Mouse (Mus musculus) neural tube, embryonic 15.5 days (tissue): ENCODE measurements around the gene Hdc. TPM values are rescaled to one million over a fixed set of nuclear protein-coding genes. Genes with fewer than 3 reads are reported as not detected.

Source experiments
- ATAC-seq: fragments of 200-750 bp; cut with Nextera tagmentation; 2 replicates; pipeline ENCODE4 v1.8.0; 2017; ENCODE audit warnings: mild to moderate bottlenecking, moderate TSS enrichment, moderate library complexity; ENCODE audit not compliant: low FRiP score
- H3K27ac ChIP-seq: fragments of 300-500 bp; sonication (generic); replicated peaks from 2 replicates; pipeline ENCODE4 v1.5.1; 2015; ENCODE audit warnings: mild to moderate bottlenecking, inconsistent platforms
- H3K27me3 ChIP-seq: fragments of 300-500 bp; sonication (generic); replicated peaks from 2 replicates; pipeline ENCODE4 v1.6.1; 2015; ENCODE audit warnings: inconsistent platforms
- H3K36me3 ChIP-seq: fragments of 300-500 bp; sonication (generic); 2 replicates; pipeline ENCODE4 v1.6.1; 2015; ENCODE audit warnings: inconsistent platforms
- H3K4me1 ChIP-seq: fragments of 300-500 bp; sonication (generic); 2 replicates; pipeline ENCODE4 v1.6.1; 2015; ENCODE audit warnings: inconsistent platforms
- H3K4me2 ChIP-seq: fragments of 300-500 bp; sonication (generic); 2 replicates; pipeline ENCODE4 v1.6.1; 2015; ENCODE audit warnings: inconsistent platforms, mild to moderate bottlenecking, moderate library complexity
- H3K4me3 ChIP-seq: fragments of 300-500 bp; sonication (generic); replicated peaks from 2 replicates; pipeline ENCODE4 v1.5.1; 2015; ENCODE audit warnings: mild to moderate bottlenecking, inconsistent platforms
- H3K9ac ChIP-seq: fragments of 300-500 bp; sonication (generic); replicated peaks from 2 replicates; pipeline ENCODE4 v1.6.1; 2015; ENCODE audit warnings: mild to moderate bottlenecking, inconsistent platforms
- H3K9me3 ChIP-seq: fragments of 300-500 bp; sonication (generic); replicated peaks from 2 replicates; pipeline ENCODE4 v1.6.1; 2016; ENCODE audit warnings: inconsistent platforms
- WGBS: fragments of 180-500 bp; shearing (Covaris S2); methylation state at CpG from one replicate; pipeline ENCODE4 v1.1.7; 2015; ENCODE audit warnings: mixed read lengths; 5-methylcytosine and 5-hydroxymethylcytosine counted together
- polyA plus RNA-seq: library from polyadenylated mRNA; unstranded; fragments of >200 nt; fragmentation: Nextera tagmentation; extraction: Ambion mirVana; gene quantifications from 2 replicates; pipeline ENCODE4 v1.2.1, GENCODE M21; 2015

Gene Hdc
- polyA plus RNA-seq, 1 experiment from 2014 or later, result 1.3 TPM

DNA sequence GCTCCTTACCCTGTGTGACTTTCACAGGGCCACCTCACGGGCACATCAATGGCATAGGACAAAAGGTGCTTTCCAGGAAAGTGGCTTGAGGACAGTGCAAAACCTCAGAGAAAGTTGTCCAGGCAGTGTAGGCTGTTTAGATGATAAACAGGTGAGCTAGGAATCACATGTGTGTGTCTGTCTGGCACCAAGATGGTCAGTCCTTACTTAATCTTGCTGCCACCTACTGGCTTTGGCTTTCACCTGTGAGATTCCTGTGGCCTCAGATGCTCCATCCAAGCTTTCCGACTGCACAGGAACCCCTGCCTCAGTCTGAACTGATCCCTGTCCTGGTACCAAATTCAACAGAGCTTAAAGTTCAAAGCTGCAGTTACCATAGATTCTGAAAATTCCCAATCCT, 20.7 kb downstream of the Hdc start:
- H3K27me3 ChIP-seq, result no peaks in the 10 kb centered on the region
- H3K9ac ChIP-seq, result no peak overlapping the region
- H3K27ac ChIP-seq, result no peak overlapping the region
- no peak overlapping the region for H3K4me3 ChIP-seq
- H3K36me3 ChIP-seq, result no peaks in the 10 kb centered on the region
- no peaks in the 10 kb centered on the region for H3K9me3 ChIP-seq
- no peak for ATAC-seq
- no peaks in the 10 kb centered on the region for H3K4me1 ChIP-seq
- H3K4me2 ChIP-seq, result no peak overlapping the region
- 71% methylated on average over 2 of the region's 2 CpGs for WGBS

DNA sequence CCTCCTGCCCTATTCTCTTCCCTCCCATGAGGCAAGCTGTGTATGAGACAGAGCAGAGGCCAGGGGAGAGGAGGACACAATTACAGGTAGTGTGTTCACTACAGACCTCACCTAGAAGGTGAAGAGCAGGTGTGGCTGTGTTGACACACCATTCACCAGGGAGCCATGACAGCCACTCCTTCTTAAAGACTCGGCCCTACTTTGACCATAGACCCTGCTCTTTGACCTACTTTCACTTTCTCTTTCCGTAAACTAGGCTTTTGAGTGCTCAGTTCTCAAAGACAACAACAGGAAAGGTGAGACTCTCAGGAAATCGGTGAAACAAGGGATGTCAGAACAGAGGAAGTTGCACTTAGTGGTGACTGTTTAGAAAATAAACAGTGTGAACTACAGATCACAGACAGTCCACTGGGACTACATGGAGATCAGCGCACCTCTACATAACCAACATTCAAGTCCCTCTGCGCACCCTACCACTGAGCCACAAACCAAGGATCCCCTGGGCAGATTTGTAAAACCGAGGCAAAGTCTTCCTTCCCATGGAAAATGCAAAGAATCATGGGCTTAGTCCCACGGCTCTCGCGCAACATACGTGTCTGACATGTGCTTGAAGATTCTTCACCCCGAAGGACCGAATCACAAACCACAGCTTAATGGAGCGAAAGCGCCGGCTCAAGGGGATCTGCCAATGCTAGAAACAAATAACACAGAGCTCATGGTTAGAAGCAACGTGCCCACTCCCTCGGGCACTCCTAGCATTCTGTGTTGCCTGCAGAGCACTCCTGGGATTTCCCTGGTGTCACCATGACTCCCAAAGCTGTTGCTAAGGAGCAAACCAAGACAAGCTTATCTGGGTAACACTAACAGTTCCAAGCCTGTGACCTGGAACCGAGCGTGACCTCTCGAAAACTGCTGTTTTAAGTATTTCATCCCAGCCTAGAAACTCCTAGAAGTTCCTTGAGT, 21.5 kb downstream of the Hdc start:
- Histone ChIP-seq H3K36me3 (no peaks in the 10 kb centered on the region), H3K27me3 (no peaks in the 10 kb centered on the region), H3K4me2 (no peak overlapping the region), H3K9me3 (no peaks in the 10 kb centered on the region), H3K9ac (no peak overlapping the region), H3K4me1 (no peaks in the 10 kb centered on the region), H3K27ac (no peak overlapping the region), H3K4me3 (no peak overlapping the region)
- ATAC-seq, result no peak
- 87% methylated on average over 20 of the region's 20 CpGs for WGBS

DNA sequence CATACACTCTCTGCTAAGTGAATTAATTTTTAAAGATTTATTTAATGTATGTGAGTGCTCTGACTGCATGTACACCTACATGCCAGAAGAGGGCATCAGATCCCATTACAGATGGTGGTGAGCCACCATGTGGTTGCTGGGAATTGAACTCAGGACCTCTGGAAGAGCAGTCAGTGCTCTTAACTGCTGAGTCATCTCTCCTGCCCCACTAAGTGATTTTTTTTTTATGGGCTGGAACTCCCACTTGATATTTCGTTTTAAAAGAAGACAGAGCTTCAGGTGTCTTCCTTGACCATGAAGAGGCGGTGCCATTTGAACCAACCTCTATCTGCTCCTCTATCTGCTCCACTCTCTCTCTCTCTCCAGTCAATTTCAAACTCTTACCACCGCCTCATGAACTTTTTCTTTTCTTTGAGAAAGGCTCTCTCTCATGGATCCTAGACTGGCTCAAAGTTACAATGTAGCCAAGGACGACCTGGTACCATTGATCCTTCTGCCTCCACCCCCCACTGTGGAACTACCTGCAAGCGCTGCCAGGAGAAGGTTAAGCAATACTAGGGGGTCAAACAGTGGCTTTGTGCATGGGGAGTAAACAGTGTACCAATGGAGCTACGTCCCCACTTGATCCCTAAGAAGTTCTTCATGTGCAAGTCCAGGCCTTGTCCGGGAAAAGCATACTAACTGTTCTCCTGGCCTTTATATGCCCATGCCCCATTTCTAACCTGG, 22.6 kb downstream of the Hdc start:
- Histone ChIP-seq H3K9me3 (no peaks in the 10 kb centered on the region), H3K9ac (no peak overlapping the region), H3K4me2 (no peak overlapping the region), H3K4me1 (no peaks in the 10 kb centered on the region), H3K27ac (no peak overlapping the region), H3K4me3 (no peak overlapping the region), H3K27me3 (no peaks in the 10 kb centered on the region), H3K36me3 (no peaks in the 10 kb centered on the region)
- WGBS, result 96% methylated on average over 7 of the region's 7 CpGs
- ATAC-seq, result no peak

DNA sequence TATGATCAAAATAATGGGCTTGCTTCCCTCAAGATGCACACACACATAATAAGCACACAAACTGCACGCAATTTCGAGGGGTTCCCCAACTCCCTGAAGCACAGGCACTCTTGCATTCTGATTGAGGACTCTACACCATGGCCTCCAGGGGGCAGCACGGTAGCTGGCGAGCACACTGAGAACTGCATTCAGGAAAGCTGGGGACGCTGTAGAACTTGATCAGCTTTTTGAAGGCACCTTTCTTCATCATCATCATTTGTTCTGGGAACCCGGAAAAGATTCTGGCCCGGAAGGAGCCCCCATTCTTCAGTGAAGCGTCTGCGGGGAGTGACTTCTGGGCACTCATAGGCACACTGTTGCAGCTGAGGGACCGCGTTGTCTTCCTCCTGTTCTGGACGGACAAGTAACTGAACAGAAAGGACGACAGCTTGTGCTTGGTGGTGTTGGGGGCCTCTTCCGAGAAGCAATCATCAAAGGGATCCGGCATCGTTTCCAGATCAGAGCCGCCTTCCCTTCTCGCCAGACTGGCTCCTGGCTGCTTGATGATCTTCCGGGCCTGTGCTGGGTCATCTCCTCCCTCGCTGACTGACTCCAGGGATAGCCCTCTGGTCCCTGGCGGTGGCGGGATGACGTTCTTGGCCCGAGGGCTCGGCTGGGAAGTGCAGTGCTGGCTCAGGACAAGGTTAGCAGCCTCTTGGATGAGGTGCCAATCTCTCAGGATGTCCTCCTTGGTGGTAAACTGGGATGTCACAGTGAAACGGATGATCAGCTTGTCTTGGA, 25.1 kb downstream of the Hdc start:
- H3K9me3 ChIP-seq, result no peaks in the 10 kb centered on the region
- H3K4me1 ChIP-seq, result no peaks in the 10 kb centered on the region
- 0 out of 2 replicates have a peak, but pooled peaks cover 1% of the 10 kb centered on the region for H3K36me3 ChIP-seq
- peak overlapping the region; percentile 62 for H3K4me2 ChIP-seq
- WGBS, result 29% methylated on average over 26 of the region's 26 CpGs
- no peaks in the 10 kb centered on the region for H3K27me3 ChIP-seq
- peak overlapping the region; percentile 20; the same call in 1 of the 2 replicates for H3K9ac ChIP-seq
- peak overlapping the region; percentile 29 for H3K4me3 ChIP-seq
- ATAC-seq, result peak; percentile 64; the same call in 1 of the 2 replicates
- H3K27ac ChIP-seq, result no peak overlapping the region

DNA sequence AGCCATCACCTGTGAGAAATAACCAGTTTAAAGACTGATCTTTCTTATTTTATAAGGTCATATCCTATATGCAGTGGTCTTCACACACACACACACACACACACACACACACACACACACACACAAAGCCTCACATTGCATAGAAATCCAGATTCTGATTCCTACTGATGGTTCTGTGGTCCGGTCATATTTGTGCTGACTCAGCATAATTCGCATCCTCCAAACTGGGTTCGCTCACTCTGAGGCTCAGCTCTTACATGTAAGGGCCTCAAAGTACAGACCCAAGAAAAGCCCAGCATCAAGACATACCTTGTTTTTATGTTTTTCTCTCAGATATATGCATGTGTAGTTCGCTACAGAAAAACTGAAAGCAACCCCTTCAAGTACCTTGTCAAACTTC, 27.8 kb downstream of the Hdc start:
- Histone ChIP-seq H3K4me1 (no peaks in the 10 kb centered on the region), H3K4me3 (no peak overlapping the region), H3K4me2 (no peak overlapping the region), H3K27me3 (no peaks in the 10 kb centered on the region), H3K36me3 (0 out of 2 replicates have a peak, but pooled peaks cover 7% of the 10 kb centered on the region), H3K9me3 (no peaks in the 10 kb centered on the region), H3K9ac (no peak overlapping the region), H3K27ac (no peak overlapping the region)
- 95% methylated on average over 4 of the region's 4 CpGs for WGBS
- ATAC-seq, result no peak

DNA sequence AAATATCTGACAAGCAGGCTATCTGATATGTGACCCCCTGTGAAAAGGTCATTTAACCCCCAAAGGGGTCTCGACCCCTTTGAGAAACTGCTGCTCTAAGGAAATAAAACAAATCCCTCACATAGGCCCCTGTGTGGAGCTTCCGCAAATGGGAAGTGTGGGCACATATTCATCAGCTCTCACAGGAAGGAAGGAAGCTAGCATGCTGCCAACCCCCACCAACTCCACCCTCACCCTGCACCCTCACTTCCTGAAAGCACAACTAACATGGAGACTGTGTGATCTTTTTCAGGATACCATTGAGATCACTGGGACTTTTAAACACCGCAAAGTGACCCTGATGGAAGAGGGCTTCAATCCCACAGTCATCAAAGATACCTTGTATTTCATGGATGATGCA, 31.6 kb downstream of the Hdc start:
- H3K36me3 ChIP-seq, result 0 out of 2 replicates have a peak, but pooled peaks cover 7% of the 10 kb centered on the region
- no peak for ATAC-seq
- H3K4me1 ChIP-seq, result no peaks in the 10 kb centered on the region
- H3K9ac ChIP-seq, result no peak overlapping the region
- 92% methylated on average over 3 of the region's 3 CpGs for WGBS
- H3K4me2 ChIP-seq, result no peak overlapping the region
- H3K27ac ChIP-seq, result no peak overlapping the region
- H3K4me3 ChIP-seq, result no peak overlapping the region
- no peaks in the 10 kb centered on the region for H3K9me3 ChIP-seq
- no peaks in the 10 kb centered on the region for H3K27me3 ChIP-seq

DNA sequence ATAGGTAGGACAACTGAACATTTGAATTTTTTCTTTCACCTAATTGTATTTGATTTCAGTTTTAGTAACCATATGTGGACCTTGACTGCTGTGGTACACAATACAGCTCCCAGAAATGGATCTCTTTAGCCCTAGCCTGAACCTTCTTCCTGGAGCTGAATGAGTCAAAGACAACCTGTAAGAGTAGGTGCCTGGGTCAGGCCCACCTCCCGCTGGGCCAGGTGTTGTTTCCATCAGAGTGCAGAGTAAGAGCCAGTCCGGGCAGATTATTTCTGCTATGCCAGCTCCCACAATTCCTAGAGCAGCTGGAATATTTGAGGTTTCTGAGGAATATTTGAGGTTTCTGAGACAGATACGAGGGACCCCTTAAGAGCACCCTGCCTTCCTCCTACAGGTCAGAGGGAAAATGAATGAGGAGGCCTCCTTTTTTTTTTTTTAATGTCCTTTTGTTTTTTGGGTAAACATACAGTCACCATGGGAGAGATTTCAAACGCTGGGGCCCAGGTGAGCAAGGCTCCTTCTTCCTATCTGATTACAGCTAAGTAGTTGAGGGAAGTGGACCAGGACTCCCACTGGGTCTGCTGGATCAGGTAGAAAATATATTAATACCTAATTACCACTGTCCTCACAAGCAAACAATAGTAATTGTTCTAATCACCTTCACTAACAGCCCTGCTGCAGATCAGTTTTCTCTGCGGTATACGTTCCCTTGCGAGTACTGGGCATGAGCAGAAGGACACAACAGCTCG, 34.3 kb downstream of the Hdc start:
- no peak overlapping the region for H3K9ac ChIP-seq
- H3K27me3 ChIP-seq, result no peaks in the 10 kb centered on the region
- 0 out of 2 replicates have a peak, but pooled peaks cover 14% of the 10 kb centered on the region for H3K36me3 ChIP-seq
- no peaks in the 10 kb centered on the region for H3K9me3 ChIP-seq
- H3K4me3 ChIP-seq, result no peak overlapping the region
- WGBS, result 78% methylated on average over 8 of the region's 8 CpGs
- no peak overlapping the region for H3K27ac ChIP-seq
- no peaks in the 10 kb centered on the region for H3K4me1 ChIP-seq
- ATAC-seq, result no peak
- H3K4me2 ChIP-seq, result no peak overlapping the region

DNA sequence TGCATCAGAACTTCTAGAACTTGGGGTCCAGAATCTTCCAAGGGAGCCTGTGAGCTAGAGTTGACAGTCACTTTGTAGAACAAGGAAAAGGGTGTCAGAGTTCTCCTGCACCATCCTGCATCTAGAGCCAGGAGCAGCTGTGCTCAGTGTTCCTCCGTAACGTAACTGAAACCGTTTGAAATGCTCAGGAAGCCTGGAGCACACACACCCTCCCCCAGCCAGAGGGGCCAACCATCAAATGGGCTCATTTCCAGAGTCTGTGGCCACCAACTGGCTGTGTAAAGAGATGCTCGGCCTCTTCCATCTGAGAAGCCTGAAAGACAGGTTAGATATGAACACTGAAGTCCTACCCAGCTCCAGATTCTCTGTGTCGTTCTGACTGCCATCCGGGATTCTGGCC, 35.1 kb downstream of the Hdc start:
- Histone ChIP-seq H3K4me2 (no peak overlapping the region), H3K9ac (no peak overlapping the region), H3K4me3 (no peak overlapping the region), H3K9me3 (no peaks in the 10 kb centered on the region), H3K4me1 (no peaks in the 10 kb centered on the region), H3K27ac (no peak overlapping the region), H3K27me3 (no peaks in the 10 kb centered on the region), H3K36me3 (0 out of 2 replicates have a peak, but pooled peaks cover 13% of the 10 kb centered on the region)
- ATAC-seq, result no peak
- WGBS, result 81% methylated on average over 6 of the region's 6 CpGs

DNA sequence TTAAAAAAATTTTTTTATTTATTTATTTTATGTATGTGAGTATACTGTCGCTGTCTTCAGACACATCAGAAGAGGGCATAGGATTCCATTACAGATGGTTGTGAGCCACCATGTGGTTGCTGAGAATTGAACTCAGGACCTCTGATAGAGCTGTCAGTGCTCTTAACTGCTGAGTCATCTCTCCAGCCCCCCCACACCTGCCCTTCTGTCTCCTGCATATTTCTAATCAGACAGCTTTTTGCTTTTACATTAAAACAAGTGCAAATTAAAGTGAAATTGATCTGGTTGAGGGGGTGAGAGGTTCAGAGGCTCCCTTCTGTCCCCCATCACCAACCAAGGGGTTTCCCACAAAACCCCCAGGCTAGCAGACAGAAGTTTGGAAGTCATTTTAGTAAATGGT, 39.8 kb downstream of the Hdc start:
- Histone ChIP-seq H3K4me3 (no peak overlapping the region), H3K4me1 (no peaks in the 10 kb centered on the region), H3K27me3 (no peaks in the 10 kb centered on the region), H3K36me3 (0 out of 2 replicates have a peak, but pooled peaks cover 12% of the 10 kb centered on the region), H3K9ac (no peak overlapping the region), H3K9me3 (no peaks in the 10 kb centered on the region), H3K27ac (no peak overlapping the region), H3K4me2 (no peak overlapping the region)
- WGBS, result 97% methylated on average over 1 of the region's 1 CpGs
- no peak for ATAC-seq

DNA sequence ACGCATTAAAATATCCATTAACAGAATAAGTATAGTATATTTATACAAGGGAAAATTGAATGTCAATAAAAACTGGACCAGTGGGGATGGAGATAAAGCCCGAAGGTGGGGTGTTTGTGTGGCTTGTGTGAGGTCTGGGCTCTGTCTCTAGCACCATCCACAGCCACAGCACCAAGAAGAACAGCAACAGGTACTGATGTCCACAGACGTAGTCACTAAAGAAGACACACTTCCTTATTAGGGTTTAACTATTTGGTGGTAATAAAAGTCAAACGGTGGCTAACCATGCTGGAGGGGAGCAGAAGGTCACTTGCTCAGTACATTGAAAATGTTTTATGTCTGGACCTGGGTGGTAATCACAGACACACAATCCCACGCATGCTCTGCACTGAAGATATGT, 41.7 kb downstream of the Hdc start:
- H3K4me2 ChIP-seq, result no peak overlapping the region
- H3K27me3 ChIP-seq, result no peaks in the 10 kb centered on the region
- H3K4me1 ChIP-seq, result no peaks in the 10 kb centered on the region
- no peaks in the 10 kb centered on the region for H3K9me3 ChIP-seq
- H3K9ac ChIP-seq, result no peak overlapping the region
- no peak overlapping the region for H3K4me3 ChIP-seq
- H3K36me3 ChIP-seq, result 0 out of 2 replicates have a peak, but pooled peaks cover 12% of the 10 kb centered on the region
- no peak overlapping the region for H3K27ac ChIP-seq
- ATAC-seq, result no peak
- WGBS, result 75% methylated on average over 5 of the region's 5 CpGs
